Comparison of ENCODE assay signal across 12 mouse cellular contexts in genomic region chr9:123384696-123385095, GRCm38 (mm10). TPM values are rescaled to one million over a fixed set of nuclear protein-coding genes. Genes with fewer than 3 reads are reported as not detected.
DNase-seq lines count a peak whose midpoint lies in the region; ATAC-seq and TF ChIP-seq lines count a peak whose summit lies in the region.
"Had no signal": no experiment of that assay in that cellular context is flagged by ENCODE, and none has a peak within 500 bp of the region (broad histone marks: within the 10 kb centered on the region; RNA-seq: fewer than 3 reads in every experiment).

No protein-coding gene starts in this region.

- ATAC-seq in cerebellum, adult (ENCODE audit: insufficient number of reproducible peaks, low FRiP score, low TSS enrichment), result peak; percentile 86
- ATAC-seq in hindbrain, embryonic 14.5 days (ENCODE audit: low FRiP score), result no peak
- no peak for ATAC-seq in limb, embryonic 14.5 days (ENCODE audit: low FRiP score, low read depth)

- no peak for DNase-seq in cerebellum, postnatal 4 days (ENCODE audit: low spot score in 2 of 2)
- DNase-seq in cerebellum, postnatal 14 days, result peak; percentile 58 to 61
- peak; percentile 28 for DNase-seq in hindbrain, embryonic 14.5 days (ENCODE audit: low spot score)
- DNase-seq in limb, embryonic 14.5 days (ENCODE audit: low spot score), result no peak
- DNase-seq in spleen, postnatal 14 days (ENCODE audit: low spot score in 2 of 2), result no peak
- DNase-seq in urinary bladder, postnatal 36 days (ENCODE audit: low spot score in 2 of 2), result no peak
- no peak for DNase-seq in T-cell, adult 2 months (ENCODE audit: low spot score)
- DNase-seq: thymus, adult 2 months had no signal

- H3K9ac ChIP-seq in hindbrain, embryonic 14.5 days, result no peak overlapping the region
- no peak overlapping the region for H3K9ac ChIP-seq in limb, embryonic 14.5 days (ENCODE audit: low read depth, low read length, severe bottlenecking)
- H3K9ac ChIP-seq: embryonic facial prominence, embryonic 12.5 days; heart, embryonic 13.5 days had no signal

- H3K4me2 ChIP-seq in hindbrain, embryonic 14.5 days (replicated peaks), result no peak overlapping the region
- H3K4me2 ChIP-seq in limb, embryonic 14.5 days (replicated peaks; ENCODE audit: low read depth, low read length, severe bottlenecking), result no peak overlapping the region
- H3K4me2 ChIP-seq: embryonic facial prominence, embryonic 12.5 days; heart, embryonic 13.5 days had no signal

- no peaks in the 10 kb centered on the region for H3K27me3 ChIP-seq in hindbrain, embryonic 14.5 days (ENCODE audit: control insufficient read depth, insufficient read depth, low read length)
- no peaks in the 10 kb centered on the region for H3K27me3 ChIP-seq in limb, embryonic 14.5 days (ENCODE audit: control insufficient read depth, insufficient read depth, low read length)
- H3K27me3 ChIP-seq: embryonic facial prominence, embryonic 12.5 days; heart, embryonic 13.5 days had no signal

- H3K4me1 ChIP-seq in hindbrain, embryonic 14.5 days (replicated peaks; ENCODE audit: control insufficient read depth, insufficient read depth, low read length), result 0 out of 2 replicates have a peak, but pooled peaks cover 10% of the 10 kb centered on the region
- H3K4me1 ChIP-seq in limb, embryonic 14.5 days (ENCODE audit: control insufficient read depth, insufficient read depth, low read length), result peaks cover 17% of the 10 kb centered on the region; the same call in 1 of the 2 replicates
- H3K4me1 ChIP-seq: embryonic facial prominence, embryonic 12.5 days; heart, embryonic 13.5 days had no signal

- 43% methylated on average over 3 of the region's 3 CpGs for WGBS in hindbrain, embryonic 14.5 days
- WGBS in limb, embryonic 14.5 days, result 61% methylated on average over 3 of the region's 3 CpGs

- no peak overlapping the region for H3K27ac ChIP-seq in hindbrain, embryonic 14.5 days
- H3K27ac ChIP-seq in limb, embryonic 14.5 days (replicated peaks; ENCODE audit: low read depth, low read length), result peak overlapping the region; percentile 34; the same call in 1 of the 2 replicates
- H3K27ac ChIP-seq: embryonic facial prominence, embryonic 12.5 days; heart, embryonic 13.5 days had no signal

- no peak for TF ChIP-seq POLR2A in limb, embryonic 14.5 days (IDR thresholded peaks at IDR 0.05; ENCODE audit: borderline replicate concordance, extremely low read depth, insufficient read depth, insufficient read length)

- no peaks in the 10 kb centered on the region for H3K9me3 ChIP-seq in hindbrain, embryonic 14.5 days (ENCODE audit: control insufficient read depth, low read length)
- no peaks in the 10 kb centered on the region for H3K9me3 ChIP-seq in limb, embryonic 14.5 days (ENCODE audit: control insufficient read depth, low read length)
- H3K9me3 ChIP-seq: embryonic facial prominence, embryonic 12.5 days; heart, embryonic 13.5 days had no signal

- H3K4me3 ChIP-seq in hindbrain, embryonic 14.5 days (replicated peaks; ENCODE audit: low read length), result no peak overlapping the region
- H3K4me3 ChIP-seq in limb, embryonic 14.5 days (replicated peaks; ENCODE audit: low read length), result no peak overlapping the region
- H3K4me3 ChIP-seq: embryonic facial prominence, embryonic 12.5 days; heart, embryonic 13.5 days; myocyte had no signal

- H3K36me3 ChIP-seq in hindbrain, embryonic 14.5 days (replicated peaks; ENCODE audit: control insufficient read depth, insufficient read depth), result peaks cover 7% of the 10 kb centered on the region
- H3K36me3 ChIP-seq in limb, embryonic 14.5 days (ENCODE audit: control insufficient read depth, insufficient read depth, low read length), result peaks cover 5% of the 10 kb centered on the region

RNA-seq across cellular contexts. Expression of gene Lars2, which starts 18.0 kb away (rescaled TPM):
- polyA plus RNA-seq in hindbrain, embryonic 14.5 days (2014; fragmentation: Nextera tagmentation; extraction: Ambion mirVana), result 1,189 and 1,220 TPM in 2 replicates
- polyA plus RNA-seq in limb, embryonic 14.5 days (2012; rRNA removed), result 561 and 678 TPM in 2 replicates
- 1,575 and 1,593 TPM in 2 replicates for polyA plus RNA-seq in limb, embryonic 14.5 days (2014; fragmentation: Nextera tagmentation; extraction: Ambion mirVana)

Comparison
In these comparisons a context has a peak if more than half of its experiments do, and no peak if none do; other contexts are left out.
1. DNase-seq: peak in cerebellum, postnatal 14 days (2 of 2) and hindbrain, embryonic 14.5 days (single experiment); none in cerebellum, postnatal 4 days (0 of 2), limb, embryonic 14.5 days (single experiment), spleen, postnatal 14 days (0 of 2), urinary bladder, postnatal 36 days (0 of 2) and T-cell, adult 2 months (single experiment).